Mouse (Mus musculus) erythroid progenitor cell, adult 5-6 weeks (primary cell): ENCODE measurements around the gene Znrf1. TPM values are rescaled to one million over a fixed set of nuclear protein-coding genes. Genes with fewer than 3 reads are reported as not detected.

ENCODE experiments used
- ATAC-seq: replicated peaks from 2 replicates; pipeline ENCODE4 v1.8.0; 2016; ENCODE audit warnings: moderate number of reproducible peaks, mild to moderate bottlenecking, moderate TSS enrichment, inconsistent platforms; ENCODE audit not compliant: poor library complexity, low FRiP score, severe bottlenecking
- total RNA-seq, 2 experiments: library from RNA; stranded (forward) in 1 of 2; stranded (reverse) in 1 of 2; fragments of 150-400 nt in 1 of 2; fragments of 186-747, 209-891 nt in 1 of 2; gene quantifications; 2 replicates each; pipeline versions ENCODE4 v1.2.3 to v1.2.4; 2015 to 2017; ENCODE audit warnings: low replicate concordance in 2 of 2

Gene Znrf1
- total RNA-seq, 2 experiments from 2014 or later: 4.8 to 19.7 TPM

- ATAC-seq: no peak
Measured at GRCm38 (mm10) chr8:111658819-111659423, 123.0 kb downstream of the Znrf1 start.

DNA sequence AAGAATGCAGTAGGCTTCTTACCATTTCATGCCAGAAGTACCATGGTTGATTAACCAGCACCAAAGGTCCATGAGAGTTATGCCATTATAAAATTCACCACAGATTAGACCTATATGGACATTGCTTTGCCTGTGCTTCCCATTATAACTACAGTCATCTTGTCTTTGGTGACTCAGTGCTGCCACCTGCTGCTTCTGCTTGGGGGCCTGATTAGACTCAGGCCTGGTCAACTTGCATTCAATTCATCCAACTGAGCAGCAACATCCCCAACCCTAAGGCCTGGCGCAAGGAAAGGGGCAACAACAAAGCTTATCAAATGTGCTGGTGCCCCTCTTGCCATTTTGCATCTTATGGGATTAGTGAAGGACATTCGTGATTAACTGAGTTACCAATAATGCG lies 126.6 kb downstream of the Znrf1 start:
- ATAC-seq: no peak; the same call in 1 of the 2 replicates

DNA sequence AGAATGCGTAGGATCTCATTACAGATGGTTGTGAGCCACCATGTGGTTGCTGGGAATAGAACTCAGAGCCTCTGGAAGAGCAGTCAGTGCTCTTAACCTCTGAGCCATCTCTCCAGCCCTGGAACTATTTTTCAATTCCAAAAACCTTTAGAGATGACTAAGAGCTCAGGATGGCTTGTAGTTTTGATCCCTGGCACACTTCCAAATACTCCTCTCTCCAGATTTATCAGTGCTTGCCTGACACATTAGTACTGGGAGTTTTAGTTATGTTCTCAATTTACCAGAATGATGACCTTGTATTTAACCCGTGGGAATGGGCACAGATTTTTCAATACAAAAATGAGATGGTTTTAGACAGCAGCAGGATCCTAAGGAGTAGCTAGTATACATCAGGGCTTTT lies 130.9 kb downstream of the Znrf1 start:
- no peak for ATAC-seq

Other genes starting within 250 kb of the Znrf1 start
- gene Rfwd3, start 235.9 kb upstream of the Znrf1 start, total RNA-seq (2015; ENCODE audit: low replicate concordance): 117 and 127 TPM in 2 replicates
- 133 and 138 TPM in 2 replicates for gene Rfwd3, start 235.9 kb upstream of the Znrf1 start, total RNA-seq (2017; ENCODE audit: low replicate concordance)
- 15.1 and 20.5 TPM in 2 replicates for gene Mlkl, start 197.9 kb upstream of the Znrf1 start, total RNA-seq (2015; ENCODE audit: low replicate concordance)
- gene Mlkl, start 197.9 kb upstream of the Znrf1 start, total RNA-seq (2017; ENCODE audit: low replicate concordance): 3.0 and 9.1 TPM in 2 replicates
- gene Fa2h, start 142.3 kb upstream of the Znrf1 start, total RNA-seq (2015; ENCODE audit: low replicate concordance): not detected in 2 replicates
- gene Fa2h, start 142.3 kb upstream of the Znrf1 start, total RNA-seq (2017; ENCODE audit: low replicate concordance): not detected in 2 replicates
- gene Wdr59, start 14.0 kb upstream of the Znrf1 start, total RNA-seq (2015; ENCODE audit: low replicate concordance): 1.4 and 2.5 TPM in 2 replicates
- 0.98 and 1.3 TPM in 2 replicates for gene Wdr59, start 14.0 kb upstream of the Znrf1 start, total RNA-seq (2017; ENCODE audit: low replicate concordance)
- not detected in 2 replicates for gene Ldhd, start 94.3 kb downstream of the Znrf1 start, total RNA-seq (2015; ENCODE audit: low replicate concordance)
- gene Ldhd, start 94.3 kb downstream of the Znrf1 start, total RNA-seq (2017; ENCODE audit: low replicate concordance): 0.15 TPM in 1 of 2 replicates, not detected in the other
- gene Zfp1, start 107.3 kb downstream of the Znrf1 start, total RNA-seq (2015; ENCODE audit: low replicate concordance): 3.6 and 11.3 TPM in 2 replicates
- gene Zfp1, start 107.3 kb downstream of the Znrf1 start, total RNA-seq (2017; ENCODE audit: low replicate concordance): 2.1 TPM in 1 of 2 replicates, not detected in the other
- not detected in 2 replicates for gene Ctrb1, start 154.9 kb downstream of the Znrf1 start, total RNA-seq (2015; ENCODE audit: low replicate concordance)
- not detected in 2 replicates for gene Ctrb1, start 154.9 kb downstream of the Znrf1 start, total RNA-seq (2017; ENCODE audit: low replicate concordance)
- gene Bcar1, start 207.7 kb downstream of the Znrf1 start, total RNA-seq (2015; ENCODE audit: low replicate concordance): not detected in 2 replicates
- 0.64 TPM in 1 of 2 replicates, not detected in the other for gene Bcar1, start 207.7 kb downstream of the Znrf1 start, total RNA-seq (2017; ENCODE audit: low replicate concordance)